Mouse (Mus musculus): ENCODE data around the gene Iqck.

GRCm38 (mm10) chr7:118973377-118973776 is 117.8 kb downstream of the Iqck start:
- no peak for TF ChIP-seq CTCF (IDR thresholded peaks at IDR 0.05; ENCODE audit: low read depth)
- no peak for TF ChIP-seq EP300 (IDR thresholded peaks at IDR 0.05; ENCODE audit: low read depth)

All from liver, embryonic 14.5 days (tissue).